Mouse (Mus musculus) liver, postnatal 0 days (tissue): ENCODE measurements around the gene Qdpr. TPM values are rescaled to one million over a fixed set of nuclear protein-coding genes. Genes with fewer than 3 reads are reported as not detected.

Experiments
- ATAC-seq: fragments of 200-750 bp; cut with Nextera tagmentation; 2 replicates; pipeline ENCODE4 v1.8.0; 2017; ENCODE audit warnings: mild to moderate bottlenecking, moderate library complexity
- DNase-seq: peaks from one replicate; pipeline ENCODE4 v3.0.0-alpha.2; 2016
- H3K27ac ChIP-seq: fragments of 300-500 bp; sonication (generic); 2 replicates; pipeline ENCODE4 v1.5.1; 2014; ENCODE audit warnings: antibody characterized with exemption, moderate library complexity, mild to moderate bottlenecking, low read depth
- H3K27me3 ChIP-seq: fragments of 300-500 bp; sonication (generic); 2 replicates; pipeline ENCODE4 v1.6.1; 2014; ENCODE audit warnings: low read length, control low read depth, mixed read lengths; ENCODE audit not compliant: insufficient read depth
- H3K36me3 ChIP-seq: fragments of 300-500 bp; sonication (generic); replicated peaks from 2 replicates; pipeline ENCODE4 v1.6.1; 2014; ENCODE audit warnings: mild to moderate bottlenecking, control low read depth, low read length, moderate library complexity, mixed read lengths; ENCODE audit not compliant: insufficient read depth
- H3K4me1 ChIP-seq: fragments of 300-500 bp; sonication (generic); 2 replicates; pipeline ENCODE4 v1.6.1; 2014; ENCODE audit warnings: antibody characterized with exemption, mild to moderate bottlenecking, control low read depth; ENCODE audit not compliant: insufficient read depth
- H3K4me2 ChIP-seq: fragments of 300-500 bp; sonication (generic); 2 replicates; pipeline ENCODE4 v1.6.1; 2014; ENCODE audit warnings: low read depth, mild to moderate bottlenecking, low read length, moderate library complexity, mixed read lengths
- H3K4me3 ChIP-seq: fragments of 300-500 bp; sonication (generic); 2 replicates; pipeline ENCODE4 v1.5.1; 2014; ENCODE audit warnings: low read depth, low read length
- H3K9ac ChIP-seq: fragments of 300-500 bp; sonication (generic); replicated peaks from 2 replicates; pipeline ENCODE4 v1.6.1; 2014; ENCODE audit warnings: mild to moderate bottlenecking, moderate library complexity
- H3K9me3 ChIP-seq: fragments of 300-500 bp; sonication (generic); 2 replicates; pipeline ENCODE4 v1.6.1; 2016; ENCODE audit warnings: mild to moderate bottlenecking, control low read depth, low read length, mixed read lengths
- CTCF ChIP-seq: sonication (generic); IDR thresholded peaks from 2 replicates; pipeline ENCODE4 v1.5.1; 2016; ENCODE audit warnings: antibody characterized with exemption, low read depth
- EP300 ChIP-seq: IDR thresholded peaks from 2 replicates; pipeline ENCODE4 v1.6.1; 2016; ENCODE audit warnings: antibody characterized with exemption, low read depth, mild to moderate bottlenecking
- WGBS: fragments of 180-500 bp; shearing (Covaris S2); extraction: QIAGEN DNeasy Blood & Tissue Kit; methylation state at CpG from one replicate; pipeline ENCODE4 v1.1.7; 2014; ENCODE audit not compliant: insufficient replicate concordance; 5-methylcytosine and 5-hydroxymethylcytosine counted together
- polyA plus RNA-seq: library from polyadenylated mRNA; unstranded; fragments of >200 nt; fragmentation: Nextera tagmentation; extraction: Ambion mirVana; gene quantifications from 2 replicates; pipeline ENCODE4 v1.2.1, GENCODE M21; 2015

The Qdpr gene
- polyA plus RNA-seq, 1 experiment from 2014 or later: 202 TPM

- no peak for ATAC-seq
- Histone ChIP-seq H3K27me3 (no peaks in the 10 kb centered on the region), H3K4me3 (peak overlapping the region; percentile 65), H3K27ac (peak overlapping the region; percentile 88; the same call in 1 of the 2 replicates), H3K9ac (peak overlapping the region; percentile 82), H3K9me3 (no peaks in the 10 kb centered on the region), H3K4me2 (peak overlapping the region; percentile 95), H3K36me3 (peaks cover 7% of the 10 kb centered on the region; the same call in 1 of the 2 replicates), H3K4me1 (peaks cover 14% of the 10 kb centered on the region)
- DNase-seq: no peak
- TF ChIP-seq CTCF: no peak
- no peak for TF ChIP-seq EP300
- 51% methylated on average over 9 of the region's 9 CpGs for WGBS
Measured at GRCm38 (mm10) chr5:45494093-45494755, 44.2 kb upstream of the Qdpr start.

GRCm38 (mm10) chr5:45493191-45494092, 43.4 kb upstream of the Qdpr start, which contains the start of gene Lap3:
Lap3 (plus strand) TSS chr5:45493374.
- peak; percentile 47 for TF ChIP-seq CTCF
- no peak for TF ChIP-seq EP300
- ATAC-seq (peak; percentile 98), DNase-seq (peak; percentile 99)
- H3K4me3 ChIP-seq: peak within 1 kb of the TSS; percentile 65
- peak within 1 kb of the TSS; percentile 82 for H3K9ac ChIP-seq
- no peaks in the 10 kb centered on the region for H3K27me3 ChIP-seq
- peaks cover 1% of the 10 kb centered on the region; the same call in 1 of the 2 replicates for H3K36me3 ChIP-seq
- H3K9me3 ChIP-seq: no peaks in the 10 kb centered on the region
- under 1% methylated on average over 77 of the region's 78 CpGs for WGBS
- peak within 1 kb of the TSS; percentile 95 for H3K4me2 ChIP-seq
- H3K4me1 ChIP-seq: peaks cover 14% of the 10 kb centered on the region
- peak within 1 kb of the TSS; percentile 88 for H3K27ac ChIP-seq

GRCm38 (mm10) chr5:45491776-45492175, 41.7 kb upstream of the Qdpr start:
- no peak overlapping the region for H3K4me2 ChIP-seq
- H3K9me3 ChIP-seq: no peaks in the 10 kb centered on the region
- H3K27ac ChIP-seq: no peak overlapping the region
- no peaks in the 10 kb centered on the region for H3K27me3 ChIP-seq
- H3K4me1 ChIP-seq: peaks cover 14% of the 10 kb centered on the region
- ATAC-seq (no peak), DNase-seq (no peak)
- H3K9ac ChIP-seq: no peak overlapping the region
- 55% methylated on average over 4 of the region's 4 CpGs for WGBS
- no peak for TF ChIP-seq EP300
- no peak for TF ChIP-seq CTCF
- H3K36me3 ChIP-seq: no peaks in the 10 kb centered on the region; the same call in 1 of the 2 replicates
- no peak overlapping the region for H3K4me3 ChIP-seq

- no peak overlapping the region for H3K4me3 ChIP-seq
- H3K27me3 ChIP-seq: no peaks in the 10 kb centered on the region
- DNase-seq (no peak), ATAC-seq (no peak)
- no peak overlapping the region for H3K9ac ChIP-seq
- H3K4me1 ChIP-seq: no peaks in the 10 kb centered on the region
- H3K27ac ChIP-seq: no peak overlapping the region
- no peaks in the 10 kb centered on the region for H3K36me3 ChIP-seq
- WGBS: 75% methylated on average over 1 of the region's 1 CpGs
- H3K4me2 ChIP-seq: no peak overlapping the region
- TF ChIP-seq EP300 (no peak), CTCF (no peak)
- no peaks in the 10 kb centered on the region for H3K9me3 ChIP-seq
Measured at GRCm38 (mm10) chr5:45483654-45484053, 33.6 kb upstream of the Qdpr start.

- ATAC-seq (no peak), DNase-seq (no peak)
- no peaks in the 10 kb centered on the region for H3K36me3 ChIP-seq
- H3K4me3 ChIP-seq: no peak overlapping the region
- H3K27me3 ChIP-seq: no peaks in the 10 kb centered on the region
- H3K4me2 ChIP-seq: no peak overlapping the region
- TF ChIP-seq EP300 (no peak), CTCF (no peak)
- no peaks in the 10 kb centered on the region for H3K4me1 ChIP-seq
- WGBS: 35% methylated on average over 3 of the region's 3 CpGs
- H3K9me3 ChIP-seq: no peaks in the 10 kb centered on the region
- H3K9ac ChIP-seq: no peak overlapping the region
- no peak overlapping the region for H3K27ac ChIP-seq
Measured at GRCm38 (mm10) chr5:45482607-45483006, 32.6 kb upstream of the Qdpr start.

- H3K27ac ChIP-seq: no peak overlapping the region
- no peaks in the 10 kb centered on the region for H3K9me3 ChIP-seq
- H3K4me2 ChIP-seq: no peak overlapping the region
- H3K27me3 ChIP-seq: no peaks in the 10 kb centered on the region
- no peaks in the 10 kb centered on the region for H3K4me1 ChIP-seq
- H3K36me3 ChIP-seq: no peaks in the 10 kb centered on the region
- DNase-seq (no peak), ATAC-seq (no peak)
- H3K9ac ChIP-seq: no peak overlapping the region
- 77% methylated on average over 2 of the region's 2 CpGs for WGBS
- no peak for TF ChIP-seq EP300
- TF ChIP-seq CTCF: no peak
- H3K4me3 ChIP-seq: no peak overlapping the region
Measured at GRCm38 (mm10) chr5:45481125-45481524, 31.1 kb upstream of the Qdpr start.
